Mouse (Mus musculus): ENCODE results near the gene Tpm1. TPM values are rescaled to one million over a fixed set of nuclear protein-coding genes. Genes with fewer than 3 reads are reported as not detected.

Tpm1 gene
- 293 and 315 TPM in 2 replicates for polyA plus RNA-seq (2016; fragmentation: Nextera tagmentation; extraction: Ambion mirVana)

DNA sequence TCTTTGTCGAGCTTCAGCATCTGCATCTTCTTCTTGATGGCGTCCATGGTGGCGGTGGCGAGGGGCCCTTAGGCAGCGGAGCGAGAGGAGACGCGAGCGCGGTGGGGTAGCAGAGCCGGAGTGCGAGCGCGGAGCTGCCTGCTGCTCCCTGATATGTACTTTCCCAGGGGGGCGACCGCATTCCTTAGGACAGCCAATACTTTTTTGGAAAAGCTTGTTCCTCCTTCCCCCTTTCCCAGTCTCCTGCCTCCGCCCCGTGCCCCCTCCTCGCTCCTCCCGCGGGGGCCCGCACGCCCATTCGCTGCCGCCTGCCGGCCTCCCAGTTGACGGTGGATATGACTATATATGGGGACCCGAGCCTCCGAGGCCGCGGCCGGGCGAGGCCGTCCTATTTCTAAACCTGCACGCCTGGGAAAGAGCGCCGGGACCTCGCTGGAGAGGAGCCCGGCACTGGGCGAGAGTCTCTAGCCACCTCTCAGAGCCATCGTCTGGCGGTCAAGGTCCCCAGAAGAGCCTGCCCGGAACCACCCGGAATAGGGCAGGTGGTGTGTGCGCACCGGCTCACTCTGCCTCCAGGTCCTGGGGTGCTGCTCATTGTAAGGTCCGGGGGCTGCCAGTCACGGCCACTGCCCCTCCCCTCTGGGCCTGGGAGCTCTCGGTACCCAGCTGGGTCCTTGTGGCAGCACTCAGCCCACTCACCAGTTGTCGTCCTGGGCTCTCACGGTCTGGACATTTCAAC lies at the start of gene Tpm1:
Gene Tpm1, minus strand, starts transcription at position 321 of the 739 bp plus-strand sequence.
- WGBS, result under 1% methylated on average over 51 of the region's 51 CpGs

DNA sequence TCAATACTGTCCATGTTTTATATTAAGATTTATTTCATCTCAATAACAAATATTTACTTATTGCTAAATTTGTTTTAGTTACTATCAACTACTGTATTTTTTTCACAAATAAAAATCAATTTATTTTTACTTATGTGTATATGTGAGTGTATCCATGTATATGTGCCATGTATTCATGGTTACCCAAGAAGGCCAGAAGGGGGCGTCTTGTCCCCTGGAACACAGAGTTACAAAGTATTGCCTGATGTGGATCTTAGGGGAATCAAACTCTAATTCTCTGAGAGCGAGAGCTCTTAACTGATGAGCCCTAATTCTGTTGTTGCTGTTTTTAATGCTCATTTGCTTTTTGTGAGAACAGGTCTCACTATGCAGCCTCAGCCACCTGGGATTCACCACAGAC lies 45.2 kb upstream of the Tpm1 start:
- Histone ChIP-seq H3K4me3 (no peak overlapping the region), H3K4me1 (replicated peaks) (peaks cover 11% of the 10 kb centered on the region; the same call in 1 of the 2 replicates), H3K9me3 (no peaks in the 10 kb centered on the region), H3K27ac (no peak overlapping the region), H3K36me3 (no peaks in the 10 kb centered on the region), H3K27me3 (ENCODE audit: insufficient read depth, poor library complexity, severe bottlenecking) (no peaks in the 10 kb centered on the region)
- 96% methylated on average over 2 of the region's 2 CpGs for WGBS
- no peak for DNase-seq (ENCODE audit: low spot score)

More for the DNA sequence above, at the start of gene Tpm1:
- peak within 1 kb of the TSS; percentile 65 for H3K4me3 ChIP-seq
- H3K4me1 ChIP-seq (replicated peaks), result peaks cover 49% of the 10 kb centered on the region
- H3K27ac ChIP-seq, result peak within 1 kb of the TSS; percentile 84
- H3K9me3 ChIP-seq, result no peaks in the 10 kb centered on the region
- H3K27me3 ChIP-seq (ENCODE audit: insufficient read depth, poor library complexity, severe bottlenecking), result peaks cover 62% of the 10 kb centered on the region
- no peaks in the 10 kb centered on the region for H3K36me3 ChIP-seq
- peak; percentile 83 for DNase-seq (ENCODE audit: low spot score)

DNA sequence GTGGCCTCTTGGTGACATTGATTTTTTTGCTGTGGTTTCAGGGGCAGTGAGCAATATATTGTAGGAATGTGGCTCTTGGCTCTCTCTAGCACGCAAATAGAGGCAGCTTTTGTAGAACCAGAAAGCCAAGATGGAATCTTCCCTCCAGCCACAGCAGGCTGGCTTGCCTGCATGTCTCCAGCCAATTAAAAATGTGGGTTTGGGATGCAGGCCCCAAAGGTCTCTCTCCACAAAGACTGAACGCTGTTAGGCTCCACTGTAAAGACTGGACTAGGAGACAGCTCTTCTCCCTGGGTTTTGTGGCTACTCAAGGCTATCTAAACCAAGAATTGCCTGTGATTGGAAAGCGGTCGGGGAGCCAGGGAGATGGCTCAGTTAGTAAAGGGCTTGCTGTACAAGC lies 43.0 kb upstream of the Tpm1 start:
- Histone ChIP-seq H3K36me3 (no peaks in the 10 kb centered on the region), H3K9me3 (no peaks in the 10 kb centered on the region), H3K4me1 (replicated peaks) (0 out of 2 replicates have a peak, but pooled peaks cover 7% of the 10 kb centered on the region), H3K4me3 (no peak overlapping the region), H3K27me3 (ENCODE audit: insufficient read depth, poor library complexity, severe bottlenecking) (no peaks in the 10 kb centered on the region), H3K27ac (no peak overlapping the region)
- no peak for DNase-seq (ENCODE audit: low spot score)
- WGBS, result 89% methylated on average over 4 of the region's 4 CpGs

DNA sequence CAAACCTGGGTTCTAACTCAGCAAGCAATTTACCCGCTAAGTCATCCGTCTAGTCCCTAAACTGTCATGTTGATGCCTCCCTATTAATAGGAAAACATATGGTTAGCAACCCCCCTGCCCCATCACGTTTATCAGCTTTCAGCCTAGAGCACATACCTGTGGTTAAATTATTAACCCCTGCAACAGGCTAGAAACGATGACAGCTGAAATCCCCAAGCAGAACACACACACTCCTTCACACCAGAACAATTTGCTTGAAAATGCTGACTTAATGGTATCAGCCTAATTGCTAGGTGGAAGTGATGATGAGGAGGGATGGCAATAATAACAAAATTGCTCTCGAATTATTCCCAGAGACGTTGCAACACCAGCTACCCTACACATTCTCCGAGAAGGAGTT lies 42.4 kb upstream of the Tpm1 start:
- H3K36me3 ChIP-seq, result no peaks in the 10 kb centered on the region
- no peak overlapping the region for H3K27ac ChIP-seq
- H3K4me1 ChIP-seq (replicated peaks), result 0 out of 2 replicates have a peak, but pooled peaks cover 7% of the 10 kb centered on the region
- 81% methylated on average over 7 of the region's 7 CpGs for WGBS
- H3K4me3 ChIP-seq, result no peak overlapping the region
- no peak for DNase-seq (ENCODE audit: low spot score)
- no peaks in the 10 kb centered on the region for H3K9me3 ChIP-seq
- no peaks in the 10 kb centered on the region for H3K27me3 ChIP-seq (ENCODE audit: insufficient read depth, poor library complexity, severe bottlenecking)

DNA sequence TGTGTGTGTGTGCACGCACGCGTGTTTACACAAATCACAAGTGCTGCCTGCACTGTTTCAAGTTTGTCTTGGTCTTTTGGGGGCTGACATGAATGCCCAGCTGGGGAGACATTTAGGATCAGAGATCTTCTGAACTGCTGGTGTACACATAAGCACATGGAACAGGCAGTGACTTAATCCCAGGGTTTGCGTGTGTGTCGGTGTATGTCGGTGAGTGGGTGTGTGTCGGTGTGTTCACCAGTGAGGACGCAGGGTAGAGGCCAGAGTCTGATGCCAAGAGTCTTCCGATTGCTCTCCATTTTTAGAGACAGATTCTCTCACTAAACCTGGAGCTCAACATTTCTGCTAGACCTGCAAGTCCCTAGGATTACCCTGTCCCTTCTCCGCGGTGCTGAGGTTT lies 41.9 kb upstream of the Tpm1 start:
- DNase-seq (ENCODE audit: low spot score), result no peak
- 94% methylated on average over 11 of the region's 11 CpGs for WGBS

DNA sequence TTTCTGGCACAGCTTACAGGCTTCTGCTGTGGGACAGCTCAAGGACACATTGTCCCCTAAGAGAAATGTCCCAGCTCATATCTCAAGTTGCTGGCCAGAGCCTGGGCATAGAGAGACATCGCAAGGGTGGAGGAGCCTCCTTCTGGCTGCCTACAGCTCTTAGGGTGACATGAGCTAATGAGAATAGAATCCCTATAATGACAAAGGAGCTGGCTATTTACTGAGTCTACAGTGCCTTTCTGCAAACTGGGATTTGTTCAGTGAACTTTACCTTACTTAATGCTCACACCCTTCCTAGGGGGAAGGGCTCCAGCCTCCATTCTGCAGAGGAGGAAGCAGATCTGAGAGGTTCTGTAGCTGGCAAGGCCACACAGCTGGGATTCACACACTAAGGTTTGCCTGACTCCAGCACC lies 41.4 kb upstream of the Tpm1 start:
- DNase-seq (ENCODE audit: low spot score), result no peak
- no peaks in the 10 kb centered on the region for H3K27me3 ChIP-seq (ENCODE audit: insufficient read depth, poor library complexity, severe bottlenecking)
- H3K4me3 ChIP-seq, result no peak overlapping the region
- no peaks in the 10 kb centered on the region for H3K36me3 ChIP-seq
- WGBS, result 89% methylated on average over 1 of the region's 1 CpGs
- H3K27ac ChIP-seq, result no peak overlapping the region
- H3K4me1 ChIP-seq (replicated peaks), result 0 out of 2 replicates have a peak, but pooled peaks cover 7% of the 10 kb centered on the region
- no peaks in the 10 kb centered on the region for H3K9me3 ChIP-seq

More for the DNA sequence above, 41.9 kb upstream of the Tpm1 start:
- Histone ChIP-seq H3K27me3 (ENCODE audit: insufficient read depth, poor library complexity, severe bottlenecking) (no peaks in the 10 kb centered on the region), H3K36me3 (no peaks in the 10 kb centered on the region), H3K9me3 (no peaks in the 10 kb centered on the region), H3K4me1 (replicated peaks) (0 out of 2 replicates have a peak, but pooled peaks cover 7% of the 10 kb centered on the region), H3K4me3 (no peak overlapping the region), H3K27ac (no peak overlapping the region)

DNA sequence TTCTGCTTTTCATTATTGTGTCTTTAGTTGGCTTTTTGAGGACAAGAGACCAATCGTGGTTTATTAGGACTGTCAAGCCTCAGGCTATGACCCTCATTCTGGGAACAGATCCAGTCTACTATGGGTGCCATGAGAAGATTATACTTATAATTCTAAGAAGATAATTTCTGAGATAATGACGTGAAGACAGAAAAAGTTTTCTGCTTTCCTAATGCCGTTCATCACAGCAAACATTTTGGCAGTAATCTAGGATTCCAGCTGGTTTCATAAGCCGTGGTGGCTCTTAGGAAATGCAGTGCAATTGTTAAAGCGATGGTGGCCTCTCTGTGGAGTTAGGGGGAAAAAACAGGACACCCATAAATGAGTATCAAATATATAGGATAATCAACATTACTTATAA lies 40.0 kb upstream of the Tpm1 start:
- Histone ChIP-seq H3K27ac (no peak overlapping the region), H3K9me3 (no peaks in the 10 kb centered on the region), H3K36me3 (no peaks in the 10 kb centered on the region), H3K4me3 (no peak overlapping the region), H3K4me1 (replicated peaks) (0 out of 2 replicates have a peak, but pooled peaks cover 7% of the 10 kb centered on the region), H3K27me3 (ENCODE audit: insufficient read depth, poor library complexity, severe bottlenecking) (no peaks in the 10 kb centered on the region)
- no peak for DNase-seq (ENCODE audit: low spot score)
- 86% methylated on average over 5 of the region's 5 CpGs for WGBS

DNA sequence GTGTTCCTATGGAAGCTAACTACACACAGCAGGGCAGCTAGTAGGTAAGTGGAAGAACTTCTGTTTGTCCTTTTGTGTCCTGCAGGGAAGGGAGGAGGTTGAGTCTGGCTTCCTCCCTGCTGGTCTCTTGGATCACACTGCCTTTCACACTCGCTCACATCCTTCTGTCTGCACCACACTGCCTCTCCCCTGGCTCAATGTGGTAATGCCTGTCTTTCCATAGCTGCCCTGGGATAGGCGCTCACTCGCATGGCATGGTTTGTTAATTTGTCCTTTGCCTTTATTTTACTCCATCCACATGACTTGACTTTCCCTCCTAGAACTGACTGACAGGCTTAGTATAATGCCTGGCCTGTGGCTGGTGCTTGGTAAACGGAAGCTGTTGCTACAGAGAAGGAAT lies 34.6 kb upstream of the Tpm1 start:
- H3K4me1 ChIP-seq (replicated peaks), result peaks cover 5% of the 10 kb centered on the region; the same call in 1 of the 2 replicates
- WGBS, result 18% methylated on average over 4 of the region's 4 CpGs
- peak overlapping the region; percentile 18; the same call in 1 of the 2 replicates for H3K27ac ChIP-seq
- H3K27me3 ChIP-seq (ENCODE audit: insufficient read depth, poor library complexity, severe bottlenecking), result no peaks in the 10 kb centered on the region
- DNase-seq (ENCODE audit: low spot score), result no peak
- no peak overlapping the region for H3K4me3 ChIP-seq
- H3K9me3 ChIP-seq, result no peaks in the 10 kb centered on the region
- H3K36me3 ChIP-seq, result no peaks in the 10 kb centered on the region

DNA sequence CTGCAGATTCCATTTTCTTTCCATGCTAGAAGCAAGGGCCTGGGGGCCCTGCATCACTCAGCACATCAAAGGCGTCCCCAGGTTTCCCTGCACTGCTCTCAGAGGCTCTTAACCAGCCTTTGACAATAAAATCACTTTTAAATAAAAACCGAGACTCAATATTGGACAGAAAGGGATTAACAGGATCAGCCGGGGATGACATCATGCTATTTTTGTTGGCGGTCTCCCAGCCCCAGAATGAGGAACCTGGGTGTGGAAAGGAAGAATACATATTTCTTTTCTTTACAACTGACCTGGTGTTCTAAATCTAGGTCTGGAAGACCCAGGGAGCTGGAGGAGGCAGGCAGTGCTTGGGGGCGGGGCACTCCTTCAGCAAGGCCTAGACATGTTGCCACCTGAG lies 32.5 kb upstream of the Tpm1 start:
- Histone ChIP-seq H3K36me3 (no peaks in the 10 kb centered on the region), H3K4me3 (no peak overlapping the region), H3K9me3 (no peaks in the 10 kb centered on the region), H3K4me1 (replicated peaks) (peaks cover 14% of the 10 kb centered on the region), H3K27me3 (ENCODE audit: insufficient read depth, poor library complexity, severe bottlenecking) (no peaks in the 10 kb centered on the region), H3K27ac (no peak overlapping the region)
- 85% methylated on average over 5 of the region's 5 CpGs for WGBS
- no peak for DNase-seq (ENCODE audit: low spot score)

DNA sequence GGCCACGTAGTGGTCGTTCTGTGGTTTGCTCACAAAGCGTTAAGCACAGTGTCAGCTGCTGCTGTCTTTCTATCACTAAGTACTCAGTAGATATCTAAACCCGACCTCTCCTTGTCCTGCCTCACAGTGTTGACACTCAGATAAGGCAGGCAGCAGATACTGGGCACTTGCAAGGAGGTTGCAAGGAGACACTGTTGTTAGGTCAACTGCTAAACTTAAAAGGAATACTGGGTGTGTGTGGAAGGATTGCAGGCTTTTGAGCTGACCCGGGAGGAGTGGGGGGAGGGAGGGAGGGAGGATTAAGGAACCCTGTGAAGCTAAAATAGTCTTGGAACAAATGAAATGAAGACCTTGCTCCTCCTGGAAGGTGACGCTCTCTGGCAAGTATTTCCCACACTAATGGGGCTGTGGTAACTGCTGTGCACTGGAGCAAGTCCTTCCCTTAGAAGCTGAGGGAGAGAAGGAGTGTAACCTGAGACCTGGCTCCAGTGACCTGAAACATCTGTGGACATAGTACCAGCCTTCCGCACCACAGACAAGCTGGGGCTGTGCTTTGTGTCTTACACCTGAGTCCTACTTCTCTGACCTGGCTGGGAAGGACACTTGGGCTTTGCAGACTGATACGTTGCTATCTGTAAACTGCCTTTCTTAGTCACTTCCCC lies 28.6 kb upstream of the Tpm1 start:
- H3K4me1 ChIP-seq (replicated peaks), result peaks cover 9% of the 10 kb centered on the region
- no peak for DNase-seq (ENCODE audit: low spot score)
- no peak overlapping the region for H3K4me3 ChIP-seq
- no peaks in the 10 kb centered on the region for H3K36me3 ChIP-seq
- H3K27me3 ChIP-seq (ENCODE audit: insufficient read depth, poor library complexity, severe bottlenecking), result no peaks in the 10 kb centered on the region
- WGBS, result 39% methylated on average over 8 of the region's 8 CpGs
- H3K9me3 ChIP-seq, result no peaks in the 10 kb centered on the region
- no peak overlapping the region; the same call in 1 of the 2 replicates for H3K27ac ChIP-seq

DNA sequence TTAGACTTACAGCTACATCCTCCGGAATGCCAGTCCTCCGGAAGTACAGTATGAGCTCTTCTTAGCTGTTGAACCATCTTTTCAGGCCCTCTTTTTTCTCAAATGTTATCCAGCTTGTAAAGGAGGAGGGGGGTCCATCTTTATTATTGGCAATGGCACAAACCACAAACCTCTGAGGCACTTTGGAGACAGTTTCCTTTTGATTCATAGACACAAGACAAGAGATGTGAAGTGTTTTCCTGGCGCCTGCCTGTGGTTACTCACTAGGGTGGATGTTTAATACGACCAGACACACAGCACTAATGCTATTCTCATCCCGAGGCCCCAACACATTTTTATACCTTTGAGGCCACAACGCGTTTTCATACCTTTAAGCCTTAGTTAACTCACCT lies 28.1 kb upstream of the Tpm1 start:
- no peaks in the 10 kb centered on the region for H3K9me3 ChIP-seq
- H3K4me1 ChIP-seq (replicated peaks), result peaks cover 9% of the 10 kb centered on the region
- no peak overlapping the region for H3K27ac ChIP-seq
- H3K27me3 ChIP-seq (ENCODE audit: insufficient read depth, poor library complexity, severe bottlenecking), result no peaks in the 10 kb centered on the region
- H3K36me3 ChIP-seq, result no peaks in the 10 kb centered on the region
- no peak for DNase-seq (ENCODE audit: low spot score)
- 71% methylated on average over 7 of the region's 7 CpGs for WGBS
- H3K4me3 ChIP-seq, result no peak overlapping the region

DNA sequence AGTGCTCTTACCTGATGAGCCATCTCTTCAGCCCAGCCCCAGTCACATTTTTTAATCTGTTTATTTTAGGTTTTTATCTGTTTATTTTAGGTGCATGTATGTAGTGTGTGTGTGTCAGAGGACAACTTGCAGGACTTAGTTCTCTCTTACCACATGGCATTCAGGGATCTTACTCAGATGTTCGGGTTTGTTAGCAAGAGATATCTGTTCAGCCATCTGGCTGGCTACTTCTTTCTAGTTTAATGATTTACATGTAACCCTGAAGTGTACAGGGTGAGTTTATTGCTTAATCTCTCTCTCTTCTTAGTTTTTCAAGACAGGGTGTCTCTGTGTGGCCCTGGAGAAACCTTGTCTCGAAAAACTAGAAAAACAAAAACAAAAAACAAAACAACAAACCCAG lies 23.0 kb upstream of the Tpm1 start:
- Histone ChIP-seq H3K27me3 (ENCODE audit: insufficient read depth, poor library complexity, severe bottlenecking) (no peaks in the 10 kb centered on the region), H3K27ac (no peak overlapping the region), H3K4me3 (no peak overlapping the region), H3K36me3 (no peaks in the 10 kb centered on the region), H3K9me3 (no peaks in the 10 kb centered on the region), H3K4me1 (replicated peaks) (peaks cover 8% of the 10 kb centered on the region)
- 62% methylated on average over 2 of the region's 2 CpGs for WGBS
- DNase-seq (ENCODE audit: low spot score), result no peak

DNA sequence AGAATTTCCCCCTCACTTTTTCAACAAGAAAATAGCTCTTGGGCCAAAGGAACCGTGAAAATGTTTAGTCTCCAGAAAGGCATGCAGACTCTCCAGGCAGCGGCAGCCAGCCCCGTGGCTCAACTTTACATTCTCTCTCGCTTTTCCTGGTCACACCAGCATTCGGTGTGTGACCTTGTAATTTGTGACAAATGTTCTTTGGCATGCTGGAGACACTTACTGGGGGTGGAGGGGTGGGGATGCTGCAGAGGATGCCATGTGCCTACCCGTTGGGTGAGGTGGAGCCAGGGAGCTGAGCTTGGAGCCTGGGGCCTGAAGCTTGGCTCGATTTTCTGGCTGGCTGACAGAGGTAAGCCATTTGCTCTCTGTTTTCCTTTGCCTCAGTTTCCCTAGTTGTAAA lies 22.4 kb upstream of the Tpm1 start:
- Histone ChIP-seq H3K27me3 (ENCODE audit: insufficient read depth, poor library complexity, severe bottlenecking) (no peaks in the 10 kb centered on the region), H3K36me3 (no peaks in the 10 kb centered on the region), H3K4me3 (no peak overlapping the region), H3K27ac (0 out of 2 replicates have a peak overlapping the region, but pooled peaks have one; percentile 4), H3K4me1 (replicated peaks) (peaks cover 8% of the 10 kb centered on the region), H3K9me3 (no peaks in the 10 kb centered on the region)
- WGBS, result 53% methylated on average over 7 of the region's 7 CpGs
- no peak for DNase-seq (ENCODE audit: low spot score)

All from hindbrain, embryonic 10.5 days (tissue).